ENCODE assay signal across 12 mouse cellular contexts in genomic region chr7:97018005-97018404, GRCm38 (mm10).
DNase-seq lines count a peak whose midpoint lies in the region; ATAC-seq and TF ChIP-seq lines count a peak whose summit lies in the region.
"Had no signal": no experiment of that assay in that cellular context is flagged by ENCODE, and none has a peak within 500 bp of the region (broad histone marks: within the 10 kb centered on the region; RNA-seq: fewer than 3 reads in every experiment).

No protein-coding gene starts in this region.

- H3K4me2 ChIP-seq in liver, postnatal 0 days (ENCODE audit: low read depth, low read length): no peak overlapping the region
- no peak overlapping the region for H3K4me2 ChIP-seq in liver, embryonic 11.5 days
- H3K4me2 ChIP-seq in midbrain, embryonic 11.5 days: no peak overlapping the region
- H3K4me2 ChIP-seq: embryonic facial prominence, embryonic 15.5 days had no signal

- no peaks in the 10 kb centered on the region for H3K36me3 ChIP-seq in liver, postnatal 0 days (replicated peaks; ENCODE audit: insufficient read depth, low read length)
- H3K36me3 ChIP-seq in liver, embryonic 11.5 days (ENCODE audit: control insufficient read depth, insufficient read depth, low read length): 0 out of 2 replicates have a peak, but pooled peaks cover 3% of the 10 kb centered on the region
- H3K36me3 ChIP-seq in midbrain, embryonic 11.5 days (ENCODE audit: control insufficient read depth, insufficient read depth, low read length): no peaks in the 10 kb centered on the region
- H3K36me3 ChIP-seq: embryonic facial prominence, embryonic 15.5 days had no signal

- WGBS in liver, postnatal 0 days (ENCODE audit: insufficient replicate concordance): 30% methylated on average over 4 of the region's 4 CpGs
- WGBS in liver, embryonic 11.5 days: 49% methylated on average over 4 of the region's 4 CpGs
- WGBS in midbrain, embryonic 11.5 days: 80% methylated on average over 4 of the region's 4 CpGs

- no peak for ATAC-seq in liver, postnatal 0 days
- no peak; the same call in 1 of the 2 replicates for ATAC-seq in liver, embryonic 11.5 days (replicated peaks; ENCODE audit: low FRiP score)
- peak; percentile 97 for ATAC-seq in granulocyte monocyte progenitor cell, adult 5-6 weeks (replicated peaks; ENCODE audit: poor library complexity, severe bottlenecking)
- ATAC-seq in hematopoietic stem cell, adult 5-6 weeks (replicated peaks in 1 of 2; ENCODE audit: insufficient read depth in 1 of 2, low FRiP score in 2 of 2, low TSS enrichment in 1 of 2, low read depth in 1 of 2, poor library complexity in 2 of 2, severe bottlenecking in 2 of 2): peak; percentile 42 to 58; a peak in 2 of 4 replicates
- ATAC-seq in midbrain, embryonic 11.5 days (ENCODE audit: low FRiP score): no peak
- ATAC-seq: hindbrain, embryonic 16.5 days had no signal

- no peak for TF ChIP-seq EP300 in liver, postnatal 0 days (IDR thresholded peaks at IDR 0.05; ENCODE audit: low read depth)

- H3K9me3 ChIP-seq in liver, postnatal 0 days (ENCODE audit: low read length): no peaks in the 10 kb centered on the region
- no peaks in the 10 kb centered on the region for H3K9me3 ChIP-seq in liver, embryonic 11.5 days (ENCODE audit: control insufficient read depth, low read length)
- no peaks in the 10 kb centered on the region for H3K9me3 ChIP-seq in midbrain, embryonic 11.5 days (ENCODE audit: control insufficient read depth, low read length)

- 0 out of 2 replicates have a peak, but pooled peaks cover 2% of the 10 kb centered on the region for H3K4me1 ChIP-seq in liver, postnatal 0 days (ENCODE audit: insufficient read depth)
- no peaks in the 10 kb centered on the region; the same call in 1 of the 2 replicates for H3K4me1 ChIP-seq in liver, embryonic 11.5 days (replicated peaks; ENCODE audit: control insufficient read depth, insufficient read depth, low read length)
- no peaks in the 10 kb centered on the region for H3K4me1 ChIP-seq in midbrain, embryonic 11.5 days (ENCODE audit: control insufficient read depth, insufficient read depth, low read length)
- H3K4me1 ChIP-seq: embryonic facial prominence, embryonic 15.5 days had no signal

- H3K27ac ChIP-seq in liver, postnatal 0 days (ENCODE audit: low read depth): no peak overlapping the region
- no peak overlapping the region for H3K27ac ChIP-seq in liver, embryonic 11.5 days (ENCODE audit: low read depth, low read length)
- no peak overlapping the region for H3K27ac ChIP-seq in midbrain, embryonic 11.5 days (ENCODE audit: low read depth, low read length)
- H3K27ac ChIP-seq: embryonic facial prominence, embryonic 15.5 days had no signal

- no peaks in the 10 kb centered on the region for H3K27me3 ChIP-seq in liver, postnatal 0 days (ENCODE audit: insufficient read depth, low read length)
- H3K27me3 ChIP-seq in liver, embryonic 11.5 days (replicated peaks; ENCODE audit: control insufficient read depth, insufficient read depth, low read length): no peaks in the 10 kb centered on the region
- H3K27me3 ChIP-seq in midbrain, embryonic 11.5 days (ENCODE audit: control insufficient read depth, insufficient read depth, low read length): no peaks in the 10 kb centered on the region
- H3K27me3 ChIP-seq: embryonic facial prominence, embryonic 15.5 days had no signal

- peak; percentile 24 for TF ChIP-seq CTCF in liver, postnatal 0 days (IDR thresholded peaks at IDR 0.05; ENCODE audit: low read depth)

- H3K9ac ChIP-seq in liver, postnatal 0 days (replicated peaks): no peak overlapping the region
- H3K9ac ChIP-seq in liver, embryonic 11.5 days (ENCODE audit: low read depth, low read length): no peak overlapping the region
- H3K9ac ChIP-seq in midbrain, embryonic 11.5 days (ENCODE audit: low read length): no peak overlapping the region
- H3K9ac ChIP-seq: embryonic facial prominence, embryonic 15.5 days had no signal

- no peak overlapping the region for H3K4me3 ChIP-seq in liver, postnatal 0 days (ENCODE audit: low read depth, low read length)
- no peak overlapping the region for H3K4me3 ChIP-seq in liver, embryonic 11.5 days (ENCODE audit: low read depth, low read length)
- no peak overlapping the region for H3K4me3 ChIP-seq in midbrain, embryonic 11.5 days (ENCODE audit: low read depth, low read length)
- H3K4me3 ChIP-seq: embryonic facial prominence, embryonic 15.5 days had no signal

- no peak for DNase-seq in liver, postnatal 0 days
- DNase-seq in liver, embryonic 11.5 days (ENCODE audit: low spot score): no peak
- peak; percentile 5 for DNase-seq in naive thymus-derived CD4-positive, alpha-beta T cell, adult 2 months (ENCODE audit: low read depth)
- DNase-seq in midbrain, embryonic 11.5 days (ENCODE audit: low spot score, missing footprints): no peak
- DNase-seq in gastrocnemius, postnatal 4 days (ENCODE audit: low spot score in 2 of 2): no peak
- DNase-seq in thymus, postnatal 4 days: no peak
- DNase-seq: adrenal gland, adult 2 months; cerebellum, adult 9-11 months had no signal

Comparison
In these comparisons a context has a peak if more than half of its experiments do, and no peak if none do; other contexts are left out.
1. ATAC-seq: peak in granulocyte monocyte progenitor cell, adult 5-6 weeks (single experiment) and hematopoietic stem cell, adult 5-6 weeks (2 of 2); none in liver, postnatal 0 days (single experiment), liver, embryonic 11.5 days (single experiment) and midbrain, embryonic 11.5 days (single experiment).